10 mouse cellular contexts compared by ENCODE assay signal in the genomic region with DNA sequence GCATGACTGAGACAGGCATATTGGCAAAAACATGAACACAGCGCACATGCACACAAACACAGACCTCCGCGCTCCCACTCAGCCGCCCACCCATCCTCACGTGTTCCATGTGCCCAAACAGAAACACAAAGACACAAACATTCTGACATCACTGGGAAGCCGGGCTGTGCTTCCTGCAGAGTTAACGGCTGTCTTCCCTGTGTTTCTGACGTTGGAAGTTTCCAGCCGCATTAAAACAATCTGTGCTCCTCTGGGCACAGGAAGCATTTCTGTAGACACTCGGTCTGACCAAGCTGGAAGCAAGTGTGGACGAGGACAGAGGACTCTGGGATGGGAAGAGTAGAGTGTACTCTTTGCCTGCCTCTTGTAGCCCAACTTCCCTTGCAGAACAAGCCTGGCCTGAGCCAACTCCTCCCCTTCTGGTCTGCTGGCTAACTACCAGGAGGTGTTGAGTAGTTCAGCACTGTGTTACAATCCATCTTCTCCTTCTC.
DNase-seq lines count a peak whose midpoint lies in the region; ATAC-seq and TF ChIP-seq lines count a peak whose summit lies in the region.
"Had no signal": no experiment of that assay in that cellular context is flagged by ENCODE, and none has a peak within 500 bp of the region (broad histone marks: within the 10 kb centered on the region; RNA-seq: fewer than 3 reads in every experiment).

No protein-coding gene starts in this region.

- H3K4me2 ChIP-seq in forebrain, postnatal 0 days (ENCODE audit: low read depth) = no peak overlapping the region
- H3K4me2 ChIP-seq in forebrain, embryonic 12.5 days = no peak overlapping the region
- no peak overlapping the region for H3K4me2 ChIP-seq in hindbrain, postnatal 0 days (ENCODE audit: low read depth, low read length)
- H3K4me2 ChIP-seq: embryonic facial prominence, embryonic 13.5 days had no signal

- peak; percentile 73 for ATAC-seq in forebrain, postnatal 0 days
- ATAC-seq in forebrain, embryonic 12.5 days (ENCODE audit: low FRiP score) = no peak
- ATAC-seq in monocyte, adult 5-6 weeks (replicated peaks; ENCODE audit: insufficient number of reproducible peaks, low FRiP score, low TSS enrichment, poor library complexity, severe bottlenecking) = 0 out of 2 replicates have a peak, but pooled peaks have one; percentile 47
- ATAC-seq in hindbrain, postnatal 0 days = no peak

- no peak overlapping the region for H3K9ac ChIP-seq in forebrain, postnatal 0 days
- no peak overlapping the region for H3K9ac ChIP-seq in forebrain, embryonic 12.5 days
- H3K9ac ChIP-seq in hindbrain, postnatal 0 days (replicated peaks; ENCODE audit: low read length) = no peak overlapping the region
- H3K9ac ChIP-seq: embryonic facial prominence, embryonic 13.5 days had no signal

- H3K27ac ChIP-seq in forebrain, postnatal 0 days (ENCODE audit: low read depth, low read length) = no peak overlapping the region
- no peak overlapping the region for H3K27ac ChIP-seq in forebrain, embryonic 12.5 days
- no peak overlapping the region for H3K27ac ChIP-seq in hindbrain, postnatal 0 days
- H3K27ac ChIP-seq: embryonic facial prominence, embryonic 13.5 days had no signal

- DNase-seq in forebrain, postnatal 0 days = peak; percentile 68
- peak; percentile 66 to 76 for DNase-seq in cerebellum, adult 18-20 months
- peak; percentile 8 for DNase-seq in heart, postnatal 4 days
- no peak for DNase-seq in gastrocnemius, postnatal 25 days
- DNase-seq in hindbrain, postnatal 0 days (ENCODE audit: low spot score) = no peak
- DNase-seq in thymus, postnatal 36 days = no peak

- no peaks in the 10 kb centered on the region for H3K27me3 ChIP-seq in forebrain, postnatal 0 days (ENCODE audit: insufficient read depth, low read length)
- H3K27me3 ChIP-seq in forebrain, embryonic 12.5 days = peaks cover 17% of the 10 kb centered on the region
- no peaks in the 10 kb centered on the region for H3K27me3 ChIP-seq in hindbrain, postnatal 0 days (ENCODE audit: insufficient read depth, low read length)
- H3K27me3 ChIP-seq: megakaryocyte, embryonic 14.5 days had no signal

- H3K36me3 ChIP-seq in forebrain, postnatal 0 days (ENCODE audit: insufficient read depth) = no peaks in the 10 kb centered on the region
- H3K36me3 ChIP-seq in forebrain, embryonic 12.5 days (replicated peaks) = no peaks in the 10 kb centered on the region
- H3K36me3 ChIP-seq in hindbrain, postnatal 0 days (ENCODE audit: insufficient read depth, low read length) = no peaks in the 10 kb centered on the region
- H3K36me3 ChIP-seq: embryonic facial prominence, embryonic 13.5 days had no signal

- no peak for TF ChIP-seq CTCF in forebrain, postnatal 0 days (IDR thresholded peaks at IDR 0.05; ENCODE audit: low read depth)
- no peak for TF ChIP-seq CTCF in hindbrain, postnatal 0 days (IDR thresholded peaks at IDR 0.05; ENCODE audit: low read depth)

- H3K4me1 ChIP-seq in forebrain, postnatal 0 days (ENCODE audit: insufficient read depth) = peaks cover 13% of the 10 kb centered on the region; the same call in 1 of the 2 replicates
- H3K4me1 ChIP-seq in forebrain, embryonic 12.5 days = peaks cover 12% of the 10 kb centered on the region; the same call in 1 of the 2 replicates
- no peaks in the 10 kb centered on the region for H3K4me1 ChIP-seq in hindbrain, postnatal 0 days (ENCODE audit: insufficient read depth, low read length)
- H3K4me1 ChIP-seq: megakaryocyte, embryonic 14.5 days had no signal

- WGBS in forebrain, postnatal 0 days = 55% methylated on average over 11 of the region's 11 CpGs
- WGBS in forebrain, embryonic 12.5 days = 81% methylated on average over 11 of the region's 11 CpGs
- WGBS in hindbrain, postnatal 0 days = 68% methylated on average over 11 of the region's 11 CpGs

- H3K4me3 ChIP-seq in forebrain, postnatal 0 days (ENCODE audit: low read depth, low read length) = no peak overlapping the region
- H3K4me3 ChIP-seq in forebrain, embryonic 12.5 days (replicated peaks) = no peak overlapping the region
- H3K4me3 ChIP-seq in hindbrain, postnatal 0 days (ENCODE audit: low read length) = no peak overlapping the region
- H3K4me3 ChIP-seq: embryonic facial prominence, embryonic 13.5 days; megakaryocyte, embryonic 14.5 days had no signal

- no peaks in the 10 kb centered on the region for H3K9me3 ChIP-seq in forebrain, postnatal 0 days (ENCODE audit: low read length)
- H3K9me3 ChIP-seq in forebrain, embryonic 12.5 days = no peaks in the 10 kb centered on the region
- H3K9me3 ChIP-seq in hindbrain, postnatal 0 days (ENCODE audit: low read length) = no peaks in the 10 kb centered on the region
- H3K9me3 ChIP-seq: embryonic facial prominence, embryonic 13.5 days; megakaryocyte, embryonic 14.5 days had no signal

Comparison
In these comparisons a context has a peak if more than half of its experiments do, and no peak if none do; other contexts are left out.
1. ATAC-seq: peak in forebrain, postnatal 0 days (single experiment) and monocyte, adult 5-6 weeks (single experiment); none in forebrain, embryonic 12.5 days (single experiment) and hindbrain, postnatal 0 days (single experiment).
2. DNase-seq: peak in forebrain, postnatal 0 days (single experiment), cerebellum, adult 18-20 months (2 of 2) and heart, postnatal 4 days (single experiment); none in gastrocnemius, postnatal 25 days (single experiment), hindbrain, postnatal 0 days (single experiment) and thymus, postnatal 36 days (0 of 2).